Mouse (Mus musculus) hindbrain, embryonic 11.5 days (tissue): ENCODE data around the gene Casd1. TPM values are rescaled to one million over a fixed set of nuclear protein-coding genes. Genes with fewer than 3 reads are reported as not detected.

Source experiments
- polyA plus RNA-seq: library from polyadenylated mRNA; unstranded; fragments of >200 nt; fragmentation: Nextera tagmentation; extraction: Ambion mirVana; gene quantifications from 2 replicates; pipeline ENCODE4 v1.2.1, GENCODE M21; 2014

Gene Casd1
- polyA plus RNA-seq, 1 experiment from 2014 or later, result 51.0 TPM

Other genes with a start within 250 kb of the Casd1 start
- gene Col1a2, start 96.0 kb upstream of the Casd1 start, polyA plus RNA-seq, result 143 and 151 TPM in 2 replicates
- 67.7 and 74.4 TPM in 2 replicates for gene Sgce, start 146.4 kb downstream of the Casd1 start, polyA plus RNA-seq
- 17.6 and 26.9 TPM in 2 replicates for gene Peg10, start 146.5 kb downstream of the Casd1 start, polyA plus RNA-seq